ENCODE assay signal across 9 mouse cellular contexts in the genomic region with DNA sequence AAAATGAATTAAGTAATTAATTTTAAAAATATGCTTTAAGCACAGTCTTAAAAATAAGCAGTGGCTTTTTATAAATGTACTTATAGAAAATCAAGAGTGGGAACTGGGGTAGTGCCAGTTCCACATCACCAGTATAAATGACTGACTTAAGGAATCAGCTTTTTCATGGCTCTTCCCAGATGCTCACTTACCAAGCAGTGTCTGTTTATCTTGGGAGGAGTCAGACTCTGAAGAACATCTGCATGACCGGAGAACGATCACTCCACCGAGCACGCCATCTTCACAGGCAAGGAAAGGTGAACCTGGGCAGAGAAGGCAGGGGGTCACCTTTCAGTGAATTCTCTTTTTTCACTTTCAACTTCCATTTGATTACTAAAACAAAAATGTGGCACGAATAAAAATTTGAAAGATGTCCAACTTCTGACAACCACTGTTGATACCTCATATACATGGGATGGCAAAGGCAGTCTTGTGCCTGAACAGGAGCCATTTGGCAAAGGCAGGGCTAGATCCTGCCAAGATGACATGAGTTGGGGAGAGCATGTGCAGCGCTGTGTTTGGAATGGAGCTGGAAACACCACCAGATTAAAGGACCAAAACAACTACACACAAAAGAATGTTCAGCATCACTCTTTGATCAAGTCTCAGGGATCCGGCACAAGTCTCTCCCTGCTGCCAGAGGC.
DNase-seq lines count a peak whose midpoint lies in the region; ATAC-seq and TF ChIP-seq lines count a peak whose summit lies in the region.
"Had no signal": no experiment of that assay in that cellular context is flagged by ENCODE, and none has a peak within 500 bp of the region (broad histone marks: within the 10 kb centered on the region; RNA-seq: fewer than 3 reads in every experiment).

No protein-coding gene starts in this region.

- peak; percentile 11 to 20 for DNase-seq in heart, adult 18-20 months
- DNase-seq in heart, adult 9 months (ENCODE audit: low spot score in 2 of 2), result no peak
- peak; percentile 79 for DNase-seq in brain, embryonic 14.5 days (ENCODE audit: low read depth)
- peak; percentile 72 for DNase-seq in embryonic facial prominence, embryonic 14.5 days (ENCODE audit: low spot score)
- DNase-seq in thymus, postnatal 14 days, result no peak
- DNase-seq in thymus, postnatal 4 days, result no peak
- no peak for DNase-seq in embryo, embryonic 10.5 days (ENCODE audit: low spot score)

- 0 out of 2 replicates have a peak, but pooled peaks cover 5% of the 10 kb centered on the region for H3K36me3 ChIP-seq in embryonic facial prominence, embryonic 14.5 days (ENCODE audit: control insufficient read depth, insufficient read depth, low read length)
- no peaks in the 10 kb centered on the region for H3K36me3 ChIP-seq in limb, embryonic 15.5 days

- TF ChIP-seq CTCF in brain, embryonic 14.5 days (IDR thresholded peaks at IDR 0.05; ENCODE audit: borderline replicate concordance, extremely low read depth, insufficient read depth, insufficient read length), result no peak

- no peak overlapping the region for H3K9ac ChIP-seq in embryonic facial prominence, embryonic 14.5 days (ENCODE audit: low read depth, low read length)
- H3K9ac ChIP-seq in limb, embryonic 15.5 days, result no peak overlapping the region

- 69% methylated on average over 7 of the region's 7 CpGs for WGBS in embryonic facial prominence, embryonic 14.5 days
- WGBS in limb, embryonic 15.5 days, result 53% methylated on average over 7 of the region's 7 CpGs

- no peak overlapping the region for H3K4me2 ChIP-seq in embryonic facial prominence, embryonic 14.5 days (ENCODE audit: low read depth, low read length)
- no peak overlapping the region for H3K4me2 ChIP-seq in limb, embryonic 15.5 days

- no peak overlapping the region for H3K27ac ChIP-seq in embryonic facial prominence, embryonic 14.5 days (replicated peaks; ENCODE audit: low read depth, low read length)
- peak overlapping the region; percentile 47 for H3K27ac ChIP-seq in limb, embryonic 15.5 days
- H3K27ac ChIP-seq: heart, adult 2 months had no signal

- H3K4me1 ChIP-seq in embryonic facial prominence, embryonic 14.5 days (ENCODE audit: control insufficient read depth, insufficient read depth, low read length), result peaks cover 12% of the 10 kb centered on the region; the same call in 1 of the 2 replicates
- peaks cover 12% of the 10 kb centered on the region for H3K4me1 ChIP-seq in limb, embryonic 15.5 days

- H3K27me3 ChIP-seq in embryonic facial prominence, embryonic 14.5 days (replicated peaks; ENCODE audit: control insufficient read depth, insufficient read depth, low read length), result no peaks in the 10 kb centered on the region
- no peaks in the 10 kb centered on the region for H3K27me3 ChIP-seq in limb, embryonic 15.5 days

- 0 out of 2 replicates have a peak, but pooled peaks have one; percentile 26 for ATAC-seq in embryonic facial prominence, embryonic 14.5 days (ENCODE audit: low read depth)
- 0 out of 2 replicates have a peak, but pooled peaks have one; percentile 30 for ATAC-seq in limb, embryonic 15.5 days (ENCODE audit: insufficient number of reproducible peaks, low FRiP score, low TSS enrichment, low read depth)

- no peaks in the 10 kb centered on the region for H3K9me3 ChIP-seq in embryonic facial prominence, embryonic 14.5 days (ENCODE audit: control insufficient read depth, low read length)
- H3K9me3 ChIP-seq in limb, embryonic 15.5 days, result no peaks in the 10 kb centered on the region

- TF ChIP-seq POLR2A in brain, embryonic 14.5 days (IDR thresholded peaks at IDR 0.05; ENCODE audit: borderline replicate concordance, extremely low read depth, insufficient read depth, insufficient read length, poor library complexity, severe bottlenecking), result no peak

- H3K4me3 ChIP-seq in embryonic facial prominence, embryonic 14.5 days (ENCODE audit: low read depth, low read length), result no peak overlapping the region
- no peak overlapping the region for H3K4me3 ChIP-seq in limb, embryonic 15.5 days
- H3K4me3 ChIP-seq: heart, adult 2 months had no signal

Comparison
In these comparisons a context has a peak if more than half of its experiments do, and no peak if none do; other contexts are left out.
1. DNase-seq: peak in heart, adult 18-20 months (2 of 2), brain, embryonic 14.5 days (single experiment) and embryonic facial prominence, embryonic 14.5 days (single experiment); none in heart, adult 9 months (0 of 2), thymus, postnatal 14 days (single experiment), thymus, postnatal 4 days (single experiment) and embryo, embryonic 10.5 days (single experiment).